Mouse (Mus musculus): ENCODE results near the gene Sema4d.

The Sema4d gene

GRCm38 (mm10) chr13:51778351-51778982, 15.1 kb downstream of the Sema4d start:
- DNase-seq (ENCODE audit: low spot score in 2 of 2) = no peak

- peak; percentile 48 to 54 for DNase-seq (ENCODE audit: low spot score in 2 of 2)
Observed at GRCm38 (mm10) chr13:51777738-51778274, 15.7 kb downstream of the Sema4d start.

GRCm38 (mm10) chr13:51777048-51777737, 16.4 kb downstream of the Sema4d start:
- DNase-seq (ENCODE audit: low spot score in 2 of 2) = peak; percentile 87 to 88

GRCm38 (mm10) chr13:51776160-51776737, 17.3 kb downstream of the Sema4d start:
- DNase-seq (ENCODE audit: low spot score in 2 of 2) = no peak

GRCm38 (mm10) chr13:51771802-51772206, 21.7 kb downstream of the Sema4d start:
- DNase-seq (ENCODE audit: low spot score in 2 of 2) = no peak

- no peak for DNase-seq (ENCODE audit: low spot score in 2 of 2)
Observed at GRCm38 (mm10) chr13:51770647-51771427, 22.7 kb downstream of the Sema4d start.

GRCm38 (mm10) chr13:51767991-51768761, 25.4 kb downstream of the Sema4d start:
- no peak for DNase-seq (ENCODE audit: low spot score in 2 of 2)

- DNase-seq (ENCODE audit: low spot score in 2 of 2) = no peak
Observed at GRCm38 (mm10) chr13:51767513-51767912, 26.0 kb downstream of the Sema4d start.

GRCm38 (mm10) chr13:51766756-51767155, 26.8 kb downstream of the Sema4d start:
- no peak for DNase-seq (ENCODE audit: low spot score in 2 of 2)

GRCm38 (mm10) chr13:51765369-51765768, 28.2 kb downstream of the Sema4d start:
- no peak for DNase-seq (ENCODE audit: low spot score in 2 of 2)

GRCm38 (mm10) chr13:51763019-51763698, 30.4 kb downstream of the Sema4d start:
- DNase-seq (ENCODE audit: low spot score in 2 of 2) = no peak

GRCm38 (mm10) chr13:51761186-51761813, 32.2 kb downstream of the Sema4d start:
- peak; percentile 34 to 46 for DNase-seq (ENCODE audit: low spot score in 2 of 2)

- DNase-seq (ENCODE audit: low spot score in 2 of 2) = no peak
Observed at GRCm38 (mm10) chr13:51759256-51759987, 34.1 kb downstream of the Sema4d start.

GRCm38 (mm10) chr13:51758428-51758827, 35.1 kb downstream of the Sema4d start:
- no peak for DNase-seq (ENCODE audit: low spot score in 2 of 2)

GRCm38 (mm10) chr13:51757099-51757498, 36.4 kb downstream of the Sema4d start:
- DNase-seq (ENCODE audit: low spot score in 2 of 2) = no peak

GRCm38 (mm10) chr13:51756563-51756962, 37.0 kb downstream of the Sema4d start:
- DNase-seq (ENCODE audit: low spot score in 2 of 2) = peak in 1 of 2 experiments; percentile 31

- DNase-seq (ENCODE audit: low spot score in 2 of 2) = no peak
Observed at GRCm38 (mm10) chr13:51756019-51756418, 37.5 kb downstream of the Sema4d start.

- DNase-seq (ENCODE audit: low spot score in 2 of 2) = no peak
Observed at GRCm38 (mm10) chr13:51755584-51755983, 38.0 kb downstream of the Sema4d start.

GRCm38 (mm10) chr13:51754559-51755126, 38.9 kb downstream of the Sema4d start:
- no peak for DNase-seq (ENCODE audit: low spot score in 2 of 2)
